Mouse (Mus musculus): ENCODE measurements around the gene 4930480E11Rik.
"Not testable (repeated sequence)": the region's sequence is repeated elsewhere in the genome, so short reads cannot be mapped to it uniquely, and the experiment has no call there.

Gene 4930480E11Rik

DNA sequence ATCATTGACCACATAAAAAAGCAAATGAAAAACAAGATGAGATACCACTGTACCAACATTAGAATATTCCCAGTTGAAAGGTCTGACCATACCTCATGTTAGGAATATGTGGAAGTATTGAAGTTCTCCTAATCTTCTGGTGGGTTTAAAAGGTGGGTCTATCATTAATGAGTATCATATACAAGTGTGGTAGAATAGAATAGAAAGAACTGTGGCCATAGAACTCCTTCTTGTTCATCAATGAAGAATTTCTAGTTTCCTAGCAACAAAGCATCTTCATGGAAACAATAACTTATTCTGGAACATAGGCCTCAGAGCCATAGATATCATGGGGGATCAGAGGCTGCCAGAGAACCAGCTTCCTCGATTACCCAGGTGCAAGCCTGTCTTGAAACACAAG lies at the start of gene 4930480E11Rik:
4930480E11Rik (plus strand) TSS at position 301 of the 400 bp plus-strand sequence.
- DNase-seq = no peak

DNA sequence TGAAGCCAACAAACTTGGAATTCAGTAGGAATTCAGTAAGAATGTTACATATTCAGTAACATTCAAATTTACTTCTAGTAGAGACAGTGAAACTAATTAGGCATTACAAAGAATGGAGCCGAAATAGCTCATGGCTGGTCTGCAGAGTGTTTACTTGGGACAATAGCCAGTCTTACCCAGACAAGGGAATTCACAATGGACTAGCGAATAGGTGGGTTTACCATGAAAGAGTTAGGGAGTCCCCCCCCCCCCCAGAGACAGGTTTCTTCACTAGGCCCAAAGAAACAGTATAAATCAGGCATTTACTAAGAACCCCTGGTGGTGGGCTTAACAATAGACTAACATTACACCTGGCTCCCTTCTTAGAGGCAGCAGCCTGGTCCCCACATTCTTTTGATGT lies 33.9 kb downstream of the 4930480E11Rik start:
- not testable (repeated sequence) for DNase-seq
